Mouse (Mus musculus): Measurements from ENCODE around the gene 0610030E20Rik. TPM values are rescaled to one million over a fixed set of nuclear protein-coding genes. Genes with fewer than 3 reads are reported as not detected.

Gene 0610030E20Rik
- total and polyA plus RNA-seq, 3 experiments, result 29.7 to 71.0 (median 33.9) TPM

GRCm38 (mm10) chr6:72313124-72313867, 33.8 kb upstream of the 0610030E20Rik start:
- Histone ChIP-seq H3K4me1 (ENCODE audit: insufficient read depth, low read depth, low read length) (peaks cover 11% of the 10 kb centered on the region; the same call in 1 of the 2 replicates), H3K4me3 (ENCODE audit: low read depth, low read length) (no peak overlapping the region), H3K27me3 (ENCODE audit: insufficient read depth, low read length) (peaks cover 4% of the 10 kb centered on the region), H3K36me3 (replicated peaks) (peaks cover 68% of the 10 kb centered on the region), H3K9me3 (replicated peaks) (no peaks in the 10 kb centered on the region)
- TF ChIP-seq GATA1 (IDR thresholded peaks at IDR 0.05; ENCODE audit: borderline replicate concordance, low read length) (no peak), CTCF (IDR thresholded peaks at IDR 0.05; ENCODE audit: low read depth, low read length) (no peak), GATA2 (IDR thresholded peaks at IDR 0.05; ENCODE audit: borderline replicate concordance, low read depth, low read length) (no peak), TAL1 (conservative IDR thresholded peaks at IDR 0.05; ENCODE audit: low read depth, low read length) (no peak), POLR2AphosphoS5 (IDR thresholded peaks at IDR 0.05; ENCODE audit: insufficient replicate concordance, low read depth, low read length) (no peak)
- DNase-seq (ENCODE audit: low spot score) (no peak), ATAC-seq (ENCODE audit: extremely low read depth, insufficient number of reproducible peaks, low FRiP score, poor library complexity, severe bottlenecking) (no peak)

GRCm38 (mm10) chr6:72315384-72315783, 31.7 kb upstream of the 0610030E20Rik start:
- no peak for ATAC-seq (ENCODE audit: extremely low read depth, insufficient number of reproducible peaks, low FRiP score, poor library complexity, severe bottlenecking)
- no peak overlapping the region for H3K4me3 ChIP-seq (ENCODE audit: low read depth, low read length)
- DNase-seq (ENCODE audit: low spot score), result no peak
- no peak for TF ChIP-seq TAL1 (conservative IDR thresholded peaks at IDR 0.05; ENCODE audit: low read depth, low read length)
- TF ChIP-seq POLR2AphosphoS5 (IDR thresholded peaks at IDR 0.05; ENCODE audit: insufficient replicate concordance, low read depth, low read length), result no peak
- TF ChIP-seq GATA2 (IDR thresholded peaks at IDR 0.05; ENCODE audit: borderline replicate concordance, low read depth, low read length), result no peak
- no peak for TF ChIP-seq CTCF (IDR thresholded peaks at IDR 0.05; ENCODE audit: low read depth, low read length)
- no peak for TF ChIP-seq GATA1 (IDR thresholded peaks at IDR 0.05; ENCODE audit: borderline replicate concordance, low read length)
- peaks cover 13% of the 10 kb centered on the region; the same call in 1 of the 2 replicates for H3K4me1 ChIP-seq (ENCODE audit: insufficient read depth, low read depth, low read length)
- H3K27me3 ChIP-seq (ENCODE audit: insufficient read depth, low read length), result no peaks in the 10 kb centered on the region
- H3K36me3 ChIP-seq (replicated peaks), result peaks cover 89% of the 10 kb centered on the region
- H3K9me3 ChIP-seq (replicated peaks), result no peaks in the 10 kb centered on the region

- peaks cover 90% of the 10 kb centered on the region for H3K36me3 ChIP-seq (replicated peaks)
- no peaks in the 10 kb centered on the region for H3K27me3 ChIP-seq (ENCODE audit: insufficient read depth, low read length)
- H3K9me3 ChIP-seq (replicated peaks), result no peaks in the 10 kb centered on the region
- peaks cover 13% of the 10 kb centered on the region; the same call in 1 of the 2 replicates for H3K4me1 ChIP-seq (ENCODE audit: insufficient read depth, low read depth, low read length)
- no peak for TF ChIP-seq TAL1 (conservative IDR thresholded peaks at IDR 0.05; ENCODE audit: low read depth, low read length)
- TF ChIP-seq POLR2AphosphoS5 (IDR thresholded peaks at IDR 0.05; ENCODE audit: insufficient replicate concordance, low read depth, low read length), result no peak
- TF ChIP-seq CTCF (IDR thresholded peaks at IDR 0.05; ENCODE audit: low read depth, low read length), result no peak
- TF ChIP-seq GATA1 (IDR thresholded peaks at IDR 0.05; ENCODE audit: borderline replicate concordance, low read length), result no peak
- no peak for TF ChIP-seq GATA2 (IDR thresholded peaks at IDR 0.05; ENCODE audit: borderline replicate concordance, low read depth, low read length)
- no peak overlapping the region for H3K4me3 ChIP-seq (ENCODE audit: low read depth, low read length)
- ATAC-seq (ENCODE audit: extremely low read depth, insufficient number of reproducible peaks, low FRiP score, poor library complexity, severe bottlenecking) (no peak), DNase-seq (ENCODE audit: low spot score) (no peak)
These were observed 31.1 kb upstream of the 0610030E20Rik start for GRCm38 (mm10) chr6:72316044-72316443.

DNA sequence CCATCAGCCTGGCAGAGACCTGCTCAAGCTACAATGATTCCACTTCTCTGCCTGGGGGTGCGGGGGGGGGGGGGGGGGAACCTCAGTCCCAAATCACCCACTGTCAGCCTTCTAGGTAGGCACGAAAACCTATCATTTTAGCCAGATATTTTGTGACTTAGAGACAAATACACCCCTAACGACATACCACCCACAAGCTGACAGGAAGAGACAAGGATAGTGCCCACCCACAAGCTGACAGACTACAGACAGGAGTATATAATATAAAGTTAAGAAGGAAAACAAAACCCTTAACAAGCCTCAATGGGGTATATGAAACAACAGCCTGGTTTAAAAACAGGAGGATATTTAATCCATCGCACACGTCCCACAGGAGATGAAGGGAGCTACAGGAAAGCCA, 28.7 kb upstream of the 0610030E20Rik start:
- Histone ChIP-seq H3K36me3 (replicated peaks) (peaks cover 95% of the 10 kb centered on the region), H3K27me3 (ENCODE audit: insufficient read depth, low read length) (no peaks in the 10 kb centered on the region), H3K9me3 (replicated peaks) (no peaks in the 10 kb centered on the region), H3K4me1 (ENCODE audit: insufficient read depth, low read depth, low read length) (peaks cover 13% of the 10 kb centered on the region; the same call in 1 of the 2 replicates), H3K4me3 (ENCODE audit: low read depth, low read length) (no peak overlapping the region)
- no peak for DNase-seq (ENCODE audit: low spot score)
- TF ChIP-seq GATA1 (IDR thresholded peaks at IDR 0.05; ENCODE audit: borderline replicate concordance, low read length), result no peak
- no peak for TF ChIP-seq CTCF (IDR thresholded peaks at IDR 0.05; ENCODE audit: low read depth, low read length)
- no peak for TF ChIP-seq GATA2 (IDR thresholded peaks at IDR 0.05; ENCODE audit: borderline replicate concordance, low read depth, low read length)
- TF ChIP-seq TAL1 (conservative IDR thresholded peaks at IDR 0.05; ENCODE audit: low read depth, low read length), result no peak
- no peak for TF ChIP-seq POLR2AphosphoS5 (IDR thresholded peaks at IDR 0.05; ENCODE audit: insufficient replicate concordance, low read depth, low read length)
- no peak for ATAC-seq (ENCODE audit: extremely low read depth, insufficient number of reproducible peaks, low FRiP score, poor library complexity, severe bottlenecking)

GRCm38 (mm10) chr6:72319019-72319418, 28.1 kb upstream of the 0610030E20Rik start:
- H3K4me3 ChIP-seq (ENCODE audit: low read depth, low read length), result no peak overlapping the region
- H3K4me1 ChIP-seq (ENCODE audit: insufficient read depth, low read depth, low read length), result peaks cover 16% of the 10 kb centered on the region; the same call in 1 of the 2 replicates
- TF ChIP-seq TAL1 (conservative IDR thresholded peaks at IDR 0.05; ENCODE audit: low read depth, low read length) (no peak), GATA1 (IDR thresholded peaks at IDR 0.05; ENCODE audit: borderline replicate concordance, low read length) (no peak), CTCF (IDR thresholded peaks at IDR 0.05; ENCODE audit: low read depth, low read length) (peak; percentile 15; the same call in 1 of the 2 replicates)
- peaks cover 95% of the 10 kb centered on the region for H3K36me3 ChIP-seq (replicated peaks)
- H3K9me3 ChIP-seq (replicated peaks), result no peaks in the 10 kb centered on the region
- ATAC-seq (ENCODE audit: extremely low read depth, insufficient number of reproducible peaks, low FRiP score, poor library complexity, severe bottlenecking), result no peak
- no peaks in the 10 kb centered on the region for H3K27me3 ChIP-seq (ENCODE audit: insufficient read depth, low read length)
- peak; percentile 14 for DNase-seq (ENCODE audit: low spot score)

DNA sequence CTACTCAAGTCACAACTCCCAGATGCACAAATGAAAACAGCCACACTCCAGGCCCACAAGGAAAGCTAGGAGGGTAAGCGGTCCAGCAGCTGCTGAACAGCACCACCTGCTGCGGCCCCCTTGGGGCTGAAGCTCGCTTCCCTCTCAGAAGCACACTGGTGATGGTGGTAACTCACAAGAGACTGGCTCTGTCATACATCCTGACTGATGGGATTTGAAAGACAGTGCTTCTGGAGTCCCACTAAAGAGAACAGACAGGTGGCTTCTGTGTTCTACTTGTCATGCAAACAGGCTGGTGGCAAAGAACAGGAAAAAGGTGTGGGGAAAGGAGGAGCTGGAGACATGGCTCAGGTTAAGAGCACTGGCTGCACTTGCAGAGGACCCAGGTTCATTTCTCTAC, 24.2 kb upstream of the 0610030E20Rik start:
- peaks cover 16% of the 10 kb centered on the region; the same call in 1 of the 2 replicates for H3K4me1 ChIP-seq (ENCODE audit: insufficient read depth, low read depth, low read length)
- no peaks in the 10 kb centered on the region for H3K9me3 ChIP-seq (replicated peaks)

More for the DNA sequence above, 24.2 kb upstream of the 0610030E20Rik start:
- no peak for ATAC-seq (ENCODE audit: extremely low read depth, insufficient number of reproducible peaks, low FRiP score, poor library complexity, severe bottlenecking)
- no peak for DNase-seq (ENCODE audit: low spot score)
- no peaks in the 10 kb centered on the region for H3K27me3 ChIP-seq (ENCODE audit: insufficient read depth, low read length)
- no peak overlapping the region for H3K4me3 ChIP-seq (ENCODE audit: low read depth, low read length)
- no peak for TF ChIP-seq POLR2AphosphoS5 (IDR thresholded peaks at IDR 0.05; ENCODE audit: insufficient replicate concordance, low read depth, low read length)
- no peak for TF ChIP-seq GATA2 (IDR thresholded peaks at IDR 0.05; ENCODE audit: borderline replicate concordance, low read depth, low read length)
- no peak for TF ChIP-seq CTCF (IDR thresholded peaks at IDR 0.05; ENCODE audit: low read depth, low read length)
- no peak for TF ChIP-seq GATA1 (IDR thresholded peaks at IDR 0.05; ENCODE audit: borderline replicate concordance, low read length)
- no peak for TF ChIP-seq TAL1 (conservative IDR thresholded peaks at IDR 0.05; ENCODE audit: low read depth, low read length)
- peaks cover 98% of the 10 kb centered on the region for H3K36me3 ChIP-seq (replicated peaks)
